Mouse (Mus musculus): ENCODE data around the gene P3h1. TPM values are rescaled to one million over a fixed set of nuclear protein-coding genes. Genes with fewer than 3 reads are reported as not detected.
A peak's percentile ranks its signal among the peaks of the same experiment; 100 is the strongest.

P3h1 gene
- polyA plus RNA-seq, 1 experiment = 16.0 TPM

- no peaks in the 10 kb centered on the region for H3K27me3 ChIP-seq (replicated peaks; ENCODE audit: control insufficient read depth, insufficient read depth, low read length)
- H3K4me1 ChIP-seq (ENCODE audit: control insufficient read depth, insufficient read depth, low read length) = peaks cover 3% of the 10 kb centered on the region; the same call in 1 of the 2 replicates
- H3K4me3 ChIP-seq (ENCODE audit: insufficient read depth, low read depth, low read length) = no peak overlapping the region
- H3K36me3 ChIP-seq (ENCODE audit: control insufficient read depth, insufficient read depth, low read length) = no peaks in the 10 kb centered on the region
- no peak overlapping the region for H3K27ac ChIP-seq (ENCODE audit: insufficient read depth, low read depth, low read length)
- 61% methylated on average over 3 of the region's 3 CpGs for WGBS
- no peak for TF ChIP-seq CTCF (conservative IDR thresholded peaks at IDR 0.05; ENCODE audit: insufficient read depth, insufficient read length, low read depth, low read length)
- TF ChIP-seq POLR2A (IDR thresholded peaks at IDR 0.05; ENCODE audit: low read depth, low read length) = no peak
- DNase-seq = no peak
These were observed 5.9 kb downstream of the P3h1 start for GRCm38 (mm10) chr4:119238661-119239060.

GRCm38 (mm10) chr4:119239181-119239682, 6.5 kb downstream of the P3h1 start:
- TF ChIP-seq CTCF (conservative IDR thresholded peaks at IDR 0.05; ENCODE audit: insufficient read depth, insufficient read length, low read depth, low read length) (peak; percentile 63), POLR2A (IDR thresholded peaks at IDR 0.05; ENCODE audit: low read depth, low read length) (no peak)
- H3K4me1 ChIP-seq (ENCODE audit: control insufficient read depth, insufficient read depth, low read length) = peaks cover 3% of the 10 kb centered on the region; the same call in 1 of the 2 replicates
- 22% methylated on average over 12 of the region's 12 CpGs for WGBS
- H3K27ac ChIP-seq (ENCODE audit: insufficient read depth, low read depth, low read length) = 0 out of 2 replicates have a peak overlapping the region, but pooled peaks have one; percentile 37
- H3K4me3 ChIP-seq (ENCODE audit: insufficient read depth, low read depth, low read length) = no peak overlapping the region
- no peaks in the 10 kb centered on the region for H3K27me3 ChIP-seq (replicated peaks; ENCODE audit: control insufficient read depth, insufficient read depth, low read length)
- peak; percentile 60 for DNase-seq
- no peaks in the 10 kb centered on the region for H3K36me3 ChIP-seq (ENCODE audit: control insufficient read depth, insufficient read depth, low read length)

GRCm38 (mm10) chr4:119241664-119242063, 8.9 kb downstream of the P3h1 start:
- peak; percentile 43 for DNase-seq
- Histone ChIP-seq H3K4me1 (ENCODE audit: control insufficient read depth, insufficient read depth, low read length) (peaks cover 5% of the 10 kb centered on the region; the same call in 1 of the 2 replicates), H3K4me3 (ENCODE audit: insufficient read depth, low read depth, low read length) (no peak overlapping the region), H3K36me3 (ENCODE audit: control insufficient read depth, insufficient read depth, low read length) (no peaks in the 10 kb centered on the region), H3K27me3 (replicated peaks; ENCODE audit: control insufficient read depth, insufficient read depth, low read length) (no peaks in the 10 kb centered on the region), H3K27ac (ENCODE audit: insufficient read depth, low read depth, low read length) (no peak overlapping the region)
- TF ChIP-seq POLR2A (IDR thresholded peaks at IDR 0.05; ENCODE audit: low read depth, low read length) (no peak), CTCF (conservative IDR thresholded peaks at IDR 0.05; ENCODE audit: insufficient read depth, insufficient read length, low read depth, low read length) (peak; percentile 75)
- WGBS = 84% methylated on average over 14 of the region's 14 CpGs

- Histone ChIP-seq H3K36me3 (ENCODE audit: control insufficient read depth, insufficient read depth, low read length) (no peaks in the 10 kb centered on the region), H3K4me3 (ENCODE audit: insufficient read depth, low read depth, low read length) (no peak overlapping the region), H3K4me1 (ENCODE audit: control insufficient read depth, insufficient read depth, low read length) (peaks cover 5% of the 10 kb centered on the region; the same call in 1 of the 2 replicates), H3K27ac (ENCODE audit: insufficient read depth, low read depth, low read length) (no peak overlapping the region), H3K27me3 (replicated peaks; ENCODE audit: control insufficient read depth, insufficient read depth, low read length) (no peaks in the 10 kb centered on the region)
- peak; percentile 62 for DNase-seq
- no peak for TF ChIP-seq CTCF (conservative IDR thresholded peaks at IDR 0.05; ENCODE audit: insufficient read depth, insufficient read length, low read depth, low read length)
- no peak for TF ChIP-seq POLR2A (IDR thresholded peaks at IDR 0.05; ENCODE audit: low read depth, low read length)
- WGBS = 70% methylated on average over 12 of the region's 12 CpGs
These were observed 9.9 kb downstream of the P3h1 start for GRCm38 (mm10) chr4:119242571-119242970.

- Histone ChIP-seq H3K36me3 (ENCODE audit: control insufficient read depth, insufficient read depth, low read length) (no peaks in the 10 kb centered on the region), H3K27ac (ENCODE audit: insufficient read depth, low read depth, low read length) (no peak overlapping the region), H3K27me3 (replicated peaks; ENCODE audit: control insufficient read depth, insufficient read depth, low read length) (no peaks in the 10 kb centered on the region), H3K4me3 (ENCODE audit: insufficient read depth, low read depth, low read length) (no peak overlapping the region), H3K4me1 (ENCODE audit: control insufficient read depth, insufficient read depth, low read length) (0 out of 2 replicates have a peak, but pooled peaks cover 3% of the 10 kb centered on the region)
- no peak for DNase-seq
- TF ChIP-seq CTCF (conservative IDR thresholded peaks at IDR 0.05; ENCODE audit: insufficient read depth, insufficient read length, low read depth, low read length) (no peak), POLR2A (IDR thresholded peaks at IDR 0.05; ENCODE audit: low read depth, low read length) (no peak)
- WGBS = 81% methylated on average over 22 of the region's 22 CpGs
These were observed 11.9 kb downstream of the P3h1 start for GRCm38 (mm10) chr4:119244468-119245240.

- H3K36me3 ChIP-seq (ENCODE audit: control insufficient read depth, insufficient read depth, low read length) = no peaks in the 10 kb centered on the region
- DNase-seq = peak; percentile 58
- WGBS = 38% methylated on average over 7 of the region's 7 CpGs
- no peaks in the 10 kb centered on the region for H3K27me3 ChIP-seq (replicated peaks; ENCODE audit: control insufficient read depth, insufficient read depth, low read length)
- no peak for TF ChIP-seq POLR2A (IDR thresholded peaks at IDR 0.05; ENCODE audit: low read depth, low read length)
- no peak for TF ChIP-seq CTCF (conservative IDR thresholded peaks at IDR 0.05; ENCODE audit: insufficient read depth, insufficient read length, low read depth, low read length)
- no peak overlapping the region for H3K27ac ChIP-seq (ENCODE audit: insufficient read depth, low read depth, low read length)
- 0 out of 2 replicates have a peak, but pooled peaks cover 3% of the 10 kb centered on the region for H3K4me1 ChIP-seq (ENCODE audit: control insufficient read depth, insufficient read depth, low read length)
- no peak overlapping the region for H3K4me3 ChIP-seq (ENCODE audit: insufficient read depth, low read depth, low read length)
These were observed 12.8 kb downstream of the P3h1 start for GRCm38 (mm10) chr4:119245556-119245955.

- Histone ChIP-seq H3K36me3 (ENCODE audit: control insufficient read depth, insufficient read depth, low read length) (no peaks in the 10 kb centered on the region), H3K27me3 (replicated peaks; ENCODE audit: control insufficient read depth, insufficient read depth, low read length) (no peaks in the 10 kb centered on the region)
- WGBS = 63% methylated on average over 9 of the region's 9 CpGs
These were observed 13.2 kb downstream of the P3h1 start for GRCm38 (mm10) chr4:119245961-119246360.

More at GRCm38 (mm10) chr4:119245961-119246360, 13.2 kb downstream of the P3h1 start:
- H3K27ac ChIP-seq (ENCODE audit: insufficient read depth, low read depth, low read length) = no peak overlapping the region
- no peak for TF ChIP-seq POLR2A (IDR thresholded peaks at IDR 0.05; ENCODE audit: low read depth, low read length)
- TF ChIP-seq CTCF (conservative IDR thresholded peaks at IDR 0.05; ENCODE audit: insufficient read depth, insufficient read length, low read depth, low read length) = no peak
- 0 out of 2 replicates have a peak, but pooled peaks cover 3% of the 10 kb centered on the region for H3K4me1 ChIP-seq (ENCODE audit: control insufficient read depth, insufficient read depth, low read length)
- no peak overlapping the region for H3K4me3 ChIP-seq (ENCODE audit: insufficient read depth, low read depth, low read length)
- DNase-seq = no peak
